Mouse (Mus musculus): ENCODE data around the gene Nmrk2. TPM values are rescaled to one million over a fixed set of nuclear protein-coding genes. Genes with fewer than 3 reads are reported as not detected.
"Not testable (repeated sequence)": the region's sequence is repeated elsewhere in the genome, so short reads cannot be mapped to it uniquely, and the experiment has no call there.

The Nmrk2 gene
- total RNA-seq (2021): under 1 TPM in 1 of 2 experiments, not detected in 1; 0.17 TPM
- long read RNA-seq, experiment 1: 0 reads
- long read RNA-seq, experiment 2: 0 reads

DNA sequence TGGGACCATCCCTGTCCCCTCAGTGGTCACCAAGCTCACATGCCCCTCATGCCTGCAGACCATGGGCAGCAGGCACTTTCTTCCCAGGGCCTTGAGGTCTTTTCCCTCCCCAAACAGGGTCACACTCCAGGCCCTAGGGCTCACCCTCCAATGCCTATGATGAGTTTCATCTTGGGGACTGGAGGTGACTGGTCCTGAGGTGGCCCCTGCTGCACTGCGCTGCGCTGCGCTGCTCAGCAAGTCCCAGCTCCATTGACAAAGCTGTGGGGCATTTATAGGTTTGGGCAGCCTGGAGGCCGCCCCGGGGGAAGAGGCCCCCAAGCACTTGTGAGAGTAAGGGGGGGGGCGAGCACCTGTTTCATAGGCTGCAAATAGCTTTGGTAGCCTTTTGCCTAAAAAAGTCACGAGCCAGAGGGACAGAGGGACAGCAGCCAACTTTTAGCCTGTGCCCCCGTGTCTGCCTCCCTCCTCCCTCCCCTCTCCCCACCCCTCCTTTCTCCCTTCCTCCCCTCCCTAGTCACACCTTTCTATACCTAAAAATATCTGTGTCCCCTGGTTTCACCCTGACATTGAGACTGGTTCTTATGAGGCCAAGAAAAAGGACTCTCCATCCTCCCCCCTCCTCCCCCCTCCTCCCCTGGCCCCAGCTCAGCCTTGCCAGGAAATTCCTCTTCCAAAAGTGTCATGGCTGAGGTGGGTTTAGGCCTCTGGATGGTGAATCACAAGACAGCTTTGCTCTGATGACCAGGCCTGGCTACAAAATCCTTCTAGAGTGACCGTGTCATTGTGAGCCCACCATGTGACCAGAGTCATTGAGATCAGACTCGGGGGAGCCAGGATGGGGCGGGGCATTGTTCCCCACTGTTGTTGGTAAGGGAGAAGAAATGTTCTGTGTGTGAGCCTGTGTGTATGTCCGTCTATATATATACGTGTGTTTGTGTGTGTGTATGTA, at the start of gene Nmrk2:
TSS of gene Nmrk2 (minus strand) at position 245 of the 952 bp plus-strand sequence.
- DNase-seq (ENCODE audit: low spot score in 2 of 2): no peak
- intact Hi-C loops (cut with DNase I): no loop called here

DNA sequence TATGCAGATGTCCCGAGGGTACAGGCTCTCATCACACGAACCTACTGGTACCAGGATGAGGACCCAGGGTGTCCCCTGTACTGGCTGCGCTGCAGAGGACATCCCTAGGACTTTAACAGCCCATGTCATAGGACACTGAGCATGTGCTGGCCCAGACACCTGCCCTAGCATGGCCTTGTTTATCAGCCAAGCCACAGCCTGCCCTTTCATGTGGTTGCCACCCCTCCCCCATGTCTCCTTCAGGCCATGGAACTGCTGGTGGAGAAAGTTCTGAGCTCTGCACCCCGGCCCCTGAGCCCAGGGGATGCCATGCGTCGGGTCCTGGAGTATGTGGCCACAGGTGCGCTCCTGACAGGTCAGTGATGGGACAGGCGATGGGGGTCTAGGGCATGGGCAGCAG, 47.6 kb upstream of the Nmrk2 start:
- intact Hi-C loops (cut with DNase I): no loop called here
- DNase-seq (ENCODE audit: low spot score in 2 of 2): no peak

DNA sequence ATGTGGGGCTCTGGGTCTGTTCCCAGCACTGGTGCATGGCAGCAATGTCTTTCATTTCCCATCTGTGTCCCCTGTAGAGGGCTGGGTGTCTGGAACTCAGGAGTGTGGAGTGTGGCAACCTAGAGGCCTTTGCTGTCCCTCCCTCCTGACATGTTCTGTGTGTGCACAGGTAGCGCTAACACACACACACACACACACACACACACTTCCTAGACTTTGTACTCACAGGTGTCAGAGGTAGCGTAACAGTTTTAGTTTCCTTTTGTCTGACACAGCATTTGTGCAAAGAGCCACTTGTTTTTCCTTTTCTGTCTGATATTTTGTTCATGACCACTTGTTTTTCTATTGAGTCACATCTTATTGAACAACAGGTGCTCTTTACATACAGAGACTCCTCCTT, 46.0 kb upstream of the Nmrk2 start:
- DNase-seq (ENCODE audit: low spot score in 2 of 2): no peak

DNA sequence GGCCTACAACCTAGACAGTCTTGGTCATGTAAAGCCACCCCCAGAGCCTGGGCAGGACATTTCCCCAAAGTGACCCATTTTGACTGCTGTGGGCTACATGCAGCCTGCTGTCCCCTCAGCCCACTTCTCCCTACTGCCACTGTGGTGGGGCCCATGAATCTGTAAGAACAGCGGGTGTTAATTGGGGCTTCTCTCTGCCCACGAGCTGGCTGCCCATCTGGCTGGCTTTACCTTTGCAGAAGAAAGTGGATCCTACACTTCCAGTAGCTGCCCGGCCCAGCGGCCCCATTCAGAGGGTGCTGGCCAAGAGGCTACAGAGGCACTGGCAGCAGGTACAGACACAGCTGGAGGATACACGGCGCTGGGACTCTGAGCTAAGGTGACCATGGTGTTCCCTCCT, 43.3 kb upstream of the Nmrk2 start:
- intact Hi-C loops (cut with DNase I): no loop called here
- no peak for DNase-seq (ENCODE audit: low spot score in 2 of 2)

More for the DNA sequence above, 46.0 kb upstream of the Nmrk2 start:
- intact Hi-C loops (cut with DNase I): no loop called here

DNA sequence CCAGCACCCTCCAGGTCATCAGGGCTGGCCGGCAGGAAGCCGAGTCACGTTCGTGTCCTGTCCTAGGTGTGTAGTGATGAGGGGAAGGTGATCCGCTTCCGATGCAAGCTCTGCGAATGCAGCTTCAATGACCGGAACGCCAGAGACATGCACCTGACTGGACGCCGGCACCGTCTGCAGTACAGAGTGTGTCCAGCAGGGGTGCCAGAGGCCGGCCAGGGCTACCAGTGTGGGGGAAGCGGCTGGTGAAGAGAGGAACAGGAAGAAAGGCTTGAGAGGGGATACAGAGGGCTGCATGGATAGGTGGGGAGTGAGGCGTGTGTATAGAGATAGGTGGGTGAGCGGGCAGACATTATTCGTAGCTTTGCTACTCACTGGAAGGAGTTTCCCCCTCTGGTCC, 42.7 kb upstream of the Nmrk2 start:
- intact Hi-C loops (cut with DNase I): loop anchor here (5.0 kb wide), 1 partner anchor 47 kb away; no protein-coding TSS in a partner anchor

DNA sequence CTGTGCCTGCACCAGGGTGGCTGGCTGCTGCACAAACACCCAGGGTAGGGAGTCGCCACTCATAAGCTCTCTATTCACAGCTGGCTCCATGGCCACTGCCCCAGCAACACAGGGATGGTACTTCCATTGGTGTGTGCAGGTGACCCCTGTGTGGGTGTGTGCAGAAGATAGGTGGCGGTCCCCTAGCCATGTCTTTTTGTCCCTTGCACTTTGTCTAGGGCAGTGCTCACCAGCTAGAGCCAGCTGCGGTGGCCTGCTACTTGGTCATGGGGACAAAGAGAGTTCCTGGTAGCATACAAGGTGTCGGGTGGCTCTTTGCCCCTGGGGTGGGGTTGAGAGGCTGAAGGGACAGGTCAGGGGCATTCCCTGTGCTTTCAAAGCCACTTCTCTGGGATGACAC, 42.3 kb upstream of the Nmrk2 start:
- no peak for DNase-seq (ENCODE audit: low spot score in 2 of 2)
- intact Hi-C loops (cut with DNase I): loop anchor here (5.0 kb wide), 1 partner anchor 47 kb away; no protein-coding TSS in a partner anchor

More for the DNA sequence above, 42.7 kb upstream of the Nmrk2 start:
- peak; percentile 78 to 79 for DNase-seq (ENCODE audit: low spot score in 2 of 2)

DNA sequence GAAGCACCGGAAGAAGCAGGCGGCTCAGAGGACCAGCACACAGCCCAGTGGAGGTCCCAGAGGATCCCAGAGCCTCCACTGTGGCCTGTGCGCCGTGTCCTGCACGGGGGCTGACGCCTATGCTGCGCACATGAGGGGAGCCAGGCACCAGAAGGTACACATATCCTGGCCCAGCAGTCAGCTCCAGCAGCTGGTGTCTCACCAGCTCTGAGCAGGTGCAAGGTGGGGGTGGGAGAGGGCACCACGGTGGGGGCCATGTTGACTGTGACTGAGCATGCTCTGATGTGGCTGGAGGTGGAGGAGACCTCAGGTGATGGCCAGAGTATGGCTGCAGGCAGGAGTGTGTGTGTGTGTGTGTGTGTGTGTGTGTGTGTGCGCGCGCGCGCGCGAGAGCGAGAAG, 40.2 kb upstream of the Nmrk2 start:
- intact Hi-C loops (cut with DNase I): loop anchor here (5.0 kb wide), 1 partner anchor 45 kb away; no protein-coding TSS in a partner anchor
- no peak for DNase-seq (ENCODE audit: low spot score in 2 of 2)

DNA sequence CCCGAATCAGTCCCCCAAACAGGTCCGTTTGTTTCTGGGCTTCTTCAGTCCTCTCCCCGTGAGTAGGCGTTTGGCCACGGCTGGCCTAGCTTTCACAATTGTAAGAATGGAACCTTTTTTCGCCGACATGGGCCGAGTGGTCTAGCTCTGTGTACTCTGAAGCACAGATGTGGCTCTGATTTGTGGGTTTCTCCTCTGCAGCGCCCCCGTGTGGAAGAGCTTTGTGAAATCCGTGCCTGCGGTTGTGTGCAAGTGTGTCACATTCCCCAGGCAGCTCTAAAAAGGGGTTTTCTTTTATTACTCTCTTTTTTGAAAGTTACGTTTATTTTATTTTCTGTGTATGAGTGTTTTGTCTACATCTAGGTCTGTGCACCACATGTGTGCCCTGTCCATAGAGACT, 39.0 kb upstream of the Nmrk2 start:
- DNase-seq (ENCODE audit: low spot score in 2 of 2): peak; percentile 76 to 81
- intact Hi-C loops (cut with DNase I): loop anchor here (5.0 kb wide), 1 partner anchor 44 kb away; no protein-coding TSS in a partner anchor

DNA sequence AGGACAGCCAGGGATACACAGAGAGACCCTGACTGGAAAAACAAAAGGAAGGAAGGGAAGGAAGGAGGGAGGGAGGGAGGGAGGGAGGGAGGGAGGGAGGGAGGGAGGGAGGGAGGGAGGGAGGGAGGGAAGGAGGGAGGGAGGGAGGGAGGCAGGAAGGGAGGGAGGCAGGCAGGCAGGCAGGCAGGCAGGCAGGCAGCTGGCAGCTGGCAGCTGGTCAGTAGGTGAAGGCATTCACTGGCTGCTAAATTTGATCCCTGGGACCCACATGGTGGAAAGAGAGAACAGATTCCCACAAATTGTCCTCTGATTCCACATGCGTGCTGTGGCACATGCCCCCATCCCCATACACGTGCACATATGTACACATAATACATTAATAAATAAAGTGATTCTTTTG, 36.8 kb upstream of the Nmrk2 start:
- no peak for DNase-seq (ENCODE audit: low spot score in 2 of 2)

DNA sequence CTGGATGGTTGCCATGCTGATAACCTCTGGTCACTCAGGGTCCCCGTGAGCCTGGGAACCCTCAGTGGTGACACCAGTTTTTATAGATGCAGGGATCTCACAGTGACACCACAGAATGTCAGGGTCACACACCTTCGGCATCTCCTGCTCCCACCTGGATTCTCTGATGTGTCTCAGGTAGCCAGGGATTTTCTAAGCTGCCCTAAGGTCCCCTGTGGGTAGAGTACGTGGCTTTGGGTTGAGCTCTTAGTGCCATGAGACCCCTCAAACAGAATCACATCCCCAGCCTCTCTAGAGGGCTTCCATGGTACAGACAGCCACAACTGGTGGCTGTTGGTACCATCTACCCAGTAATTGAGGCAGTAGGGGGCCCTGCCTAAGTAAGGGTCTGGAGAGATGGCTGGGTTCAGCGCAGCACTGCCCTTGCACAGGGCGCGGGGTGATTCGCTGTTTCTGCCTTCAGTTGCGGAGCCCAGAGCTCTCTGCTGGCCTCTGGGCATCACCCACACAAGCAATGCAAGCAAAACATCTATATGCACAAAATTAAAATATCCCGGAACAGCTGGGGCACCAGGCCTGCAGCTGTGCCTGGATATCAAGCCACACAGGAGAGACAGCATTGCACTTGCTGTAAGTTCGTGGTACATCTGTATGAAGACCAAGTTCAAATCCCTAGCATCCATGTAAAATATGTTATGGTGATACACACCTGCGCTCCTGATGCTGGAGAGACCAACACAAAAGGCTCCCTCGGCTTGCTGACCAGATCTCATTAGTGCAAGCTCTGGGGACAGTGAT, 34.8 kb upstream of the Nmrk2 start:
- intact Hi-C loops (cut with DNase I): no loop called here
- no peak for DNase-seq (ENCODE audit: low spot score in 2 of 2)

More for the DNA sequence above, 36.8 kb upstream of the Nmrk2 start:
- intact Hi-C loops (cut with DNase I): no loop called here

DNA sequence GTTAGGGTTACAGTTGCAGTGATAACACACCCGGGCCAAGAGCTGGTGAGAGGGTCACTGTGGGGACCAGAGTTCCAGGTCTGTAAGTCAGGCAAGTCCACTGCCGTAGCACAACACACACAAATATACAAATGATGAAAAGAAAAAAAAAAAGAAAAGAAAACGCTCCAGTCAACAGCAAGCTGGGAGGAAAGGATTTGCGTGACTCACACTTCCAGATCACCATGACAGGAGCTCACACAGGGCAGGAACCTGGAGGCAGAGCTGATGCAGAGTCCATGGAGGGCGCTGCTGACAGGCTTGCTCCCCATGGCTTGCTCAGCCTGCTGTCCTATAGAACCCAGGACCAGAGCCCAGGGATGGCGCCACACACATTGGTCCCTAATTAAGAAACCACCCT, 32.4 kb upstream of the Nmrk2 start:
- no peak for DNase-seq (ENCODE audit: low spot score in 2 of 2)
- intact Hi-C loops (cut with DNase I): no loop called here

DNA sequence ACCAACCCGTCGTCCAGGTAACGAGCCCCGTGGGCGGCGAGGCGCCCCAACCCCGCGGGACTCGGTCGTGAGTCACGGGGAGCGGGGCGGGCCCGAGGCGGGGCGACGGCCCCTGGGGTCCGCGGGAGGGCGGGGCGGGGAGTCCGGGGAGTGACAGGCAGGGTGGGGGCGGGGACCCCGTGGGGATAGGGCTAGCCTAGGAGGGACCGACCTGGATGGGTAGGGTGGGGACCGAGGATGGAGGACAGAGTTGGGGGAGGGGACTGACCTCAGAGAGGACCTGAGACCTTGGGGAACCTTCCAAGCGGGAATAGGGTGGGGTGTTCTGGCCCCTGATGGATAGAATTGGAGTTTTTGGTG, 31.4 kb upstream of the Nmrk2 start:
- intact Hi-C loops (cut with DNase I): no loop called here
- DNase-seq (ENCODE audit: low spot score in 2 of 2): no peak

DNA sequence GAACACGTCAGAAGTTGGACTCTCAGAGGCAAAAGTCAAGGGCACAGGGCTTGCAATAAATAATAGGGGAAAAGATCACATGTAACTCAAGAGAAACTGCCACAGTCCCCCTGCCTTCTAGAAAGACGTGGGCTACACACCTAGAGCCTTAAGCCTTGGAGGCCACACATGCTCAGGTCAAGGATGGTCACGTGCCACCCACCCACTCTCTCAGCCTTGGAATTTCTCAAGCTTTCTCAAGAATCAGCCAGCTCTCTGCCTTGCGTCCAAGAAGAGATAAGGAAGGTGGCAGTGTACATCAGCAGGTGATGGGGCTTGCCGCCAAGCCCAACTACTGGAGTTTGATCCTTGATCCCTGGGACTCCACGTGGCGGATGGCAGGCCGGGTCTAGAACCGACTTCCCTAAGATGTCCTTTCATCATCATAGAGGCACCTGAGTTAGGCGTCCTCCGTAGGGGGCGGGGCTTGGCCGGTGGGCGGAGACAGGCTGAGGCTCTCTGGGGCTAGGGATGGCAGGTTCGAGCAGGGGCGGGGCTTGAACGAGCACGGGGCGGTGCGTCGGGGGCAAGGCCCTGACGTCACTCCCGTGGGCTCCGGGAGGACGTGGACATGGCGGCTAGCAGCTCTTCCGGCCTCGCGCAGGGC, 30.9 kb upstream of the Nmrk2 start, which contains the start of gene Zfr2:
TSS of gene Zfr2 (plus strand) at position 576 of the 646 bp plus-strand sequence.
- DNase-seq (ENCODE audit: low spot score in 2 of 2): peak; percentile 93
- intact Hi-C loops (cut with DNase I): no loop called here

DNA sequence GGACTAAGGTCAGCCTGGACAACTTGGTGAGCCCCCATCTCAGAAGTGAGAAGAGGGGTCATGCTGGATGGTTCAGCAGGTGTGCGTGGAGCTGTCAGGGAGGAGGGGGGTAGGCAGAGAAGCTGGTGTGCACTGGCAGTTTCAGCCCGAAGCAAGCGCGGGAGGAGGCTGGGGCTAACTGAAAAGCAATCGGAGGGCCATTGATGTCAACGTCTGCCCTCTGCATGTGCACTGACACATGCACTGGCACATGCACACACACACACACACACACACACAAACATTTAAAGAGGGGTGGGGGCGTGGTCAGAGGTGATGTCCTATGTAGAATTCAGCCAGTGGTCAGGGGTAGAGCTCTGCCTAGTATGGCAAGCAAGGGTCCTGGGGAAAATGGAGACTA, 29.6 kb upstream of the Nmrk2 start:
- intact Hi-C loops (cut with DNase I): no loop called here

DNA sequence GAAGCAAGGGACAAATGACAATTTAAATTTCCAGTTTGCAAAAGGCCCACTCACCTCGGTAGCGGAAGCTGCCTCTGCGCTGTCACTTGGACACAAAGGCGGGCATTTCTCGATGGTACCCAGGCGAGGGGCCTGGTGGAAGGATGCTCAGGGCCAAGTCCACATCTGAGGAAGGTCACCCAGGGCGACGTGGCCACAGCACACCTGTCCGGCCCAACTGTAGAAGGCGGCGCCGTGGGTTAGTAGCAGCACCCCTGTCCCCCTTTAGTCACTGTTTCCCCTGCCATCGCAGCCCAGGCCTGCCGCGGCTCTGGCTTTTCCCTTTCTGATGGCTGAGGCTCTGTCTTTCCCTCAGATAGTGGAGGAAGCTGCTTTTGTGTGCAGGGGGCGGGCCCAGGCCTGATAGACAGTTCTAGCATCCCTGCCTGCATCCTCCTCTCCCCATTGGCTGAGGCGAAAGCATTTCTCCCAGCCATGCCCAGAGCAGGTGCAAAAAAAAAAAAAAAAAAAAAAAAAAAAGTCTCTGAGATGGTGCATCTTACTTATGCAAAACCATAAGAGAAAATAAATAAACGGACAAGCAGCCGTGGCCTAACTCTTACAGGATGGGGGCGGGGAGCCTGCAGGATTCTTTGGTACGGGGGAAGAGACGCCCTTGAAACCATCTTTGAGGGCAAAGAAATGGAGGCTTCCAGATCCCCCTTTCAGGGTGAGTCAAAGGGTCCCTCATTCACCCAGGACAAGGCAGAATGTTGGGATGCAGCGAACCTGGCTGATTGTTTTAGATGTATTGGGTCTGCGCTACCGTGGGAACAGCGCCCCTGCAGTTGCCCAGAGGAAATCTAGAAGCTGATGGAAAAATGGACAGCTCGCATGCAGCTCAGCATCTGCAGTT, 28.8 kb upstream of the Nmrk2 start, which contains the start of gene Atcay:
TSS of gene Atcay (minus strand) at position 396 of the 895 bp plus-strand sequence.
- peak; percentile 89 to 91 for DNase-seq (ENCODE audit: low spot score in 2 of 2)
- intact Hi-C loops (cut with DNase I): no loop called here

More for the DNA sequence above, 29.6 kb upstream of the Nmrk2 start:
- no peak for DNase-seq (ENCODE audit: low spot score in 2 of 2)

DNA sequence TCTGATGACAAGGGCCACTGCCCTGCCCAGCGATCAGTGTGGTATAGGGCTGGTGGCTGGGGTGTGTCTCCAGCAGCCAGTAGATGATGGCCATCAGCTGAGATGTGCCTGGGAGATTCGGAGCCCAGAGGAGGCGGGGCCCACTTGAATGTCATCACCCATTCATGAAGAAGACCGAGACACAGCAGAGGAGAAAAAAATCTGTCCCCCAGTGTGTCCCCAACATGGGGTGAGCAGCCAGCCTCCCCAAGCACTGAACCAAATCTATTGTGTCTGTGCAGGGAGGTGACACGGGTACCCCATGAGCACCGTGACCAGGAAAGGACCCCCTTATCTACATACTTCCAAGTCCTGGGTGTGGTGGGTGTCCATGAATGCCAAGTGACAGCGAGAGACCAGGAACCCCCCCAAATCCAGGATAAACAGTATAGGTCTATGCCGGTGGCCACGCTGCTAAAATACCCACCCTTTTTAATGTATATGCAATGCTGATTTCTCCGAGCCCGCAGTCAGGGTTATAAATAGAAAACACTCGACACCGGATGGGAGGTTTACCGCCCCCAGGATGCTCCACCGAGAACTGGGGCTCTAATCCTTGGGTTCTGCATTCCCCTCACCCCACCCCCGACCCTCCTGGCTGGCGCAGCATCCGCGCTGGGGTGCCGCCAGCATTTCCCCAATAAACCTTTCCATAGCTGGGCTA, 28.0 kb upstream of the Nmrk2 start:
- intact Hi-C loops (cut with DNase I): no loop called here
- peak in 1 of 2 experiments; percentile 68 for DNase-seq (ENCODE audit: low spot score in 2 of 2)

DNA sequence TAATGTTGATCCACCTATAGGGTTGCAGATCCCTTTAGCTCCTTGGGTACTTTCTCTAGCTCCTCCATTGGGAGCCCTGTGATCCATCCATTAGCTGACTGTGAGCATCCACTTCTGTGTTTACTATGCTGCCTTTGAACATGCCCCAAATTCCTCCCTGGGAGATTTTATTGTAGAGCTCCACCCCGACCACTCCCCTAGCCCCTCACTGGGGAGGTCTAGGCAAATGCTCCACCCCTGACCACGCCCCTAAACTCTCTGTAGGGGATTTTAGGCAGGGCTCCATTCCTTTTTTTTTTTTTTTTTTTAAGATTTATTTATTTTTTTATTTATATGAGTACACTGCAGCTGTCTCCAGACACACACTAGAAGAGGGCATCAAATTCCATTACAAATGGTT, 21.9 kb upstream of the Nmrk2 start:
- intact Hi-C loops (cut with DNase I); DNase-seq (ENCODE audit: low spot score in 2 of 2): not testable (repeated sequence)

Data from left cerebral cortex, postnatal 14 days (tissue).